Mouse (Mus musculus) E14TG2a.4 (cell line): ENCODE measurements around the gene Prmt6.

ENCODE experiments used
- H3K27me3 ChIP-seq: 2 replicates; pipeline ENCODE4 v1.6.1; 2014; ENCODE audit warnings: low read length, control low read depth; ENCODE audit not compliant: insufficient read depth
- H3K36me3 ChIP-seq: 2 replicates; pipeline ENCODE4 v1.6.1; 2014; ENCODE audit warnings: low read length, control low read depth; ENCODE audit not compliant: insufficient read depth
- H3K4me1 ChIP-seq: replicated peaks from 2 replicates; pipeline ENCODE4 v1.6.1; 2014; ENCODE audit warnings: low read depth, low read length, control low read depth
- H3K4me3 ChIP-seq: replicated peaks from 2 replicates; pipeline ENCODE4 v1.5.1; 2014; ENCODE audit warnings: mild to moderate bottlenecking, low read length
- H3K9me3 ChIP-seq: 2 replicates; pipeline ENCODE4 v1.6.1; 2014; ENCODE audit warnings: low read length, control low read depth
- CTCF ChIP-seq: conservative IDR thresholded peaks from 2 replicates; pipeline ENCODE4 v1.5.1; 2014; ENCODE audit warnings: low read length
- NANOG ChIP-seq: IDR thresholded peaks from 2 replicates; pipeline ENCODE4 v1.6.1; 2014; ENCODE audit warnings: borderline replicate concordance, low read length, mixed read lengths
- POU5F1 ChIP-seq: IDR thresholded peaks from 2 replicates; pipeline ENCODE4 v1.6.1; 2014; ENCODE audit warnings: low read length, borderline replicate concordance

Gene Prmt6

DNA sequence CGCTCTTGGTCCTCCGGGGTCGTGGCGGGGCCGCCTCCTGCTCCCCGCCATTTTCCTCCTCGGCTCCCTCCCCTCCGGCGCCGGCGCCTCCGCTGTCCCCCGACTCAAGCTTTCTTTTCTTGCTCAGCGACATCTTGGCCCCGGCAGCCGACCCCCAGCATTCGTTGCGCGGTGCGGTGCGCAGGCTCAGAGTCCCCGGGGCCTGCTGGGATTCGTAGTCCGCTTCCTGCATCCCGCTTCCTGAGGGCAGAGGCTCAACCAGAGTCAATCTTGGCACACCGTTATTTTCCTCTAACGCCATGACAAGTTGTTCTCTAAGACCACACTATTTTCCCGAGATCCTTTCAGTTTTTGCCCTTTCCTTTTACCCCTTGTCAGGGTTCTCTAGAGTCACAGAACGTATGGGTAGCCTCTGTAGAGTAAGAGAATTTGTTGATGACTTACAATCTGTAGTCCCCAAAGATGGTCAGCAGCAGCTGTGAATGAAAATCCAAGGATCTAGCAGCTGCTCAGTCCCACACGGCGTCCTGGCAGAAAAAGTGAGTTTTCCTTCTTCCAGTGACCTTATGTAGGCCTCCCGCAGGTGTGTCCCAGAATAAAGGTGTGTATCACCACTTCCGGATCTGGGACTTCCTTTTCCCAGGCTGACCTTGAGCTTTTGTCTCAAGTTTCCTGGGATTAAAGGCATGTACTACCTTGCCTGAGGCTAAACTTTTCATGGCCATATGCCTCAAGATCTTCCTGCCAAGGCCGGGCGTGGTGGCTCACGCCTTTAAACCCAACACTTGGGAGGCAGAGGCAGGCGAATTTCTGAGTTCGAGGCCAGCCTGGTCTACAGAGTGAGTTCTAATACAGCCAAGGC, at the start of gene Prmt6:
Prmt6 (minus strand) TSS at position 160 of the 862 bp plus-strand sequence.
- Histone ChIP-seq H3K4me1 (peaks cover 21% of the 10 kb centered on the region), H3K4me3 (peak within 1 kb of the TSS; percentile 93), H3K36me3 (peaks cover 29% of the 10 kb centered on the region), H3K9me3 (no peaks in the 10 kb centered on the region), H3K27me3 (no peaks in the 10 kb centered on the region)
- TF ChIP-seq NANOG (no peak), CTCF (no peak), POU5F1 (no peak)

DNA sequence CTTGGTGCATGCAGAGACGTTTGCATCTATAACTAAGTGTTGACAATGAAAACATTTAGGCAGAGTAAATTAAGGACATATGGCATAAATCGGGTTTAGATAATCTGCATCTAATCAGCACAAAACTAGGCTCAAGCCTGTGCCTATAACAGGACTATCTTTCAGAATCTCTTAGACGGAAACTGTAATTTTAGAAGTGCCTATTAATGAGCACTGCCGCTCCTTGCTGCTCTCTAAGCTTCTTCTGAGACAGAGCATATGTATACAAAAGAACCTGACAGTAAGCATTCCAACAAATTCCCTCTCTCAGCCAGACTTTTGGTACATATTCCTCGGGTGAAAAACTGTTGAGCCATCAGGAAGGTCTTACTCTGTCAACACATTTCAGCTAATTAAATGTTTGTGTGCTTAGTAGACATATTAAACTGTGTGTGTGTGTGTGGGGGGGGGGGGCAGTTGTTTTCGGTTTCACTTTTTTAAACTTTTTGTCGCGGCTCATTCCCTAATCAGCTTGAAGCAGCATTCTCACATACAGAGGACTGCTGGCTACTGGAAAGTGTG, 39.8 kb upstream of the Prmt6 start:
- Histone ChIP-seq H3K27me3 (no peaks in the 10 kb centered on the region), H3K4me1 (no peaks in the 10 kb centered on the region), H3K36me3 (no peaks in the 10 kb centered on the region), H3K4me3 (no peak overlapping the region), H3K9me3 (no peaks in the 10 kb centered on the region)
- no peak for TF ChIP-seq NANOG
- TF ChIP-seq CTCF: no peak
- no peak for TF ChIP-seq POU5F1

DNA sequence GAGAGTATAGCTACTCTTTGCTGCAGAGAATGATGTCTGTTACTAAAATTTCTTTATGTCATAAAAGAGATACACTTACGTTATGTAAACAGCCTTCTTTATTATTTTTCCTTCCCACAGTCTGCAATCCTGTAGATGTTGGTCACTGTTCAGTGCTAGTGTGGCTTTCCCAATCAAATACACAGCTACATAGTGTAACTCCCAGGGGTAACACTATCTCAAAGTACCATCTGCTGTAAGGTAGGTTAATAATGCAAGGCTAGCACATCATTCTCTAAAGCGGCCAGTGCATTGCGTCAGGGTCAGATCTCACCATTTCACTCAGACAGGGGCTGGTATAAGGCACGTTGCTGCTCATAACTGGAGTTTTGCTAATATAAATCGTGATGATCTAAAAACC, 31.9 kb upstream of the Prmt6 start:
- Histone ChIP-seq H3K27me3 (no peaks in the 10 kb centered on the region), H3K36me3 (no peaks in the 10 kb centered on the region), H3K4me1 (no peaks in the 10 kb centered on the region), H3K4me3 (no peak overlapping the region), H3K9me3 (no peaks in the 10 kb centered on the region)
- TF ChIP-seq CTCF: no peak
- TF ChIP-seq NANOG: no peak
- TF ChIP-seq POU5F1: no peak

DNA sequence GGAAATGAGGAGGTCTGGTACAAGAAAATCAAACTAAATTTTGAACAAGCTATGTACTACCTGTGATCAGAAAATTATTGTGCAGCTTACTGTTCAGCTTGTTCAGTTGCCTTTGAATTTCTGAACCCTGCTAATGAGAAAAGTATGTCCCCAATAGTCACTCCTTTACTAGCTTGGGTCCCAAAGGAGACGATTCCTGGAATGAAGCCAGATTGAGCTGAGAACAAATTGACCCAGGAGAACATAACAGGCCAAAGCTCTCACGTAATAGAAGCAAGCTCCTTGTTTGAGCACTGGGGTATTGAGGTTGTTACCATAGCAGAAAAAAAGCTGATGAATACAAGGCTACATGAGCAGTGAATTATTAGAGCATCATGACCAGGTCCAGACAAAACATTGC, 17.0 kb upstream of the Prmt6 start:
- TF ChIP-seq NANOG (no peak), POU5F1 (no peak), CTCF (no peak)
- Histone ChIP-seq H3K27me3 (no peaks in the 10 kb centered on the region), H3K9me3 (peaks cover 9% of the 10 kb centered on the region; the same call in 1 of the 2 replicates), H3K4me1 (no peaks in the 10 kb centered on the region), H3K4me3 (no peak overlapping the region), H3K36me3 (no peaks in the 10 kb centered on the region)

DNA sequence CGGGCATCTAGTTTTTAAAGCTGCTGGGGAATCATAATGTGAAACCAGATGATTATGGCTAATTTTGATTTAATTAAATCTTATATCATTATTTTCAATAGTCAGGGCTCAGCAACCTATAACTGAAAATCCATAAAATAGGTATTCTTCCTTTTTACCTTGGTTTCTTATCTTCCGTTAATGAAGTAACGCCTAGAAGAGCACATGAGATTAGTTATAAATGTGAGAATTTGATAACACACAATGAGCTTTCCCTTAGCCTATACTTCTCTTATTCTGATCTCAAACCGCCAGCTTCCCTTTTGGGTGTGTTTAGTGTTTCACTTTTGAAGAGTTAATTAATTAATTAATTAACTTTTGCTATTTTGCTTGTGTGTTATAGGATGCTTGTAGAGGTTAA, 2.3 kb upstream of the Prmt6 start:
- Histone ChIP-seq H3K4me1 (peaks cover 21% of the 10 kb centered on the region), H3K4me3 (no peak overlapping the region), H3K36me3 (peaks cover 12% of the 10 kb centered on the region), H3K27me3 (no peaks in the 10 kb centered on the region), H3K9me3 (no peaks in the 10 kb centered on the region)
- no peak for TF ChIP-seq NANOG

DNA sequence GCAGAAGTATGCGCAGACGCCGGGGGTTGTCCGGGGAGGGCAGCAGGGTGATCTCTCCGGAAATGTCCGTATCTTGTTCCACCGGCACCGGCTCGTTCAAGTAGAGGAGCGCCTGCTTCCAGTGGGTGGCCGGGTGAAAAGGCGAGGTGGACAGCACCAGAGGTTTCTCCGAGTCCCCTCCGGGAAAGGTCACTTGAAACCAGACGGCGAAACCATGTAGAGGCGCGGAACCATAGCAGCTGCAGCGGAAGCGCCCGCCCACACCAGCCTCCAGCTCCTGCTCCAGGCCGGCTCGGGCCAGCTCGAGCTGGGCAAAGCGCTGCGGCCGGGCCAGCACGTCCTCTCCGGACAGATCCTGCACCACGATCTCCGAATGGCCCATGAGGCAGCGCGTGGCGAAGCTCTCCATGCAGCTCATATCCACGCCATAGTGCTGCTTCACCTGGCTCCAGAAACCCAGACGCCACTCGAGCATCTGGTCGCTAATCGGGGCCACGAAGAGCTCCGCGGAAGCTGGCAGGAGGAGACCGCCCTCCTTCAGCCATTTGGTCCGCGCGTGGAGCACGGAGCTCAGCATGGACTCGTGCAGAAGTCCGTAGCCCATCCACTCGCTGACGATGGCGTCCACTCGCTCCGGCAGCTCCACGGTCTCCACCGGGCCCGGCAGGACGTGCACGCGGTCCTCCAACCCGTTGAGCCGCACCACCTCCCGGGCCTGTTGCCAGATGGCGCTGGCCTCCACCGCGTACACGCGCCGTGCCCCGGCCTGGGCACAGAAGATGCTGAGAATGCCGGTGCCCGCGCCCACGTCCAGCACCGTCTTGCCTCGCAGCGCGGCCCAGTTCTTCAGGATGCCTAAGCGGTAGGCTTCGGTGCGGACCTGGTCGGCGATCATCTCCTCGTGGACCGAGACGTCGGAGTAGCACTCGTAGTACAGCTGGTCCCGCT, 633 bp downstream of the Prmt6 start:
- peaks cover 29% of the 10 kb centered on the region for H3K36me3 ChIP-seq
- no peaks in the 10 kb centered on the region for H3K27me3 ChIP-seq
- H3K4me1 ChIP-seq: peaks cover 21% of the 10 kb centered on the region
- peak overlapping the region; percentile 93 for H3K4me3 ChIP-seq
- no peak for TF ChIP-seq NANOG
- no peak for TF ChIP-seq CTCF
- no peak for TF ChIP-seq POU5F1
- no peaks in the 10 kb centered on the region for H3K9me3 ChIP-seq

DNA sequence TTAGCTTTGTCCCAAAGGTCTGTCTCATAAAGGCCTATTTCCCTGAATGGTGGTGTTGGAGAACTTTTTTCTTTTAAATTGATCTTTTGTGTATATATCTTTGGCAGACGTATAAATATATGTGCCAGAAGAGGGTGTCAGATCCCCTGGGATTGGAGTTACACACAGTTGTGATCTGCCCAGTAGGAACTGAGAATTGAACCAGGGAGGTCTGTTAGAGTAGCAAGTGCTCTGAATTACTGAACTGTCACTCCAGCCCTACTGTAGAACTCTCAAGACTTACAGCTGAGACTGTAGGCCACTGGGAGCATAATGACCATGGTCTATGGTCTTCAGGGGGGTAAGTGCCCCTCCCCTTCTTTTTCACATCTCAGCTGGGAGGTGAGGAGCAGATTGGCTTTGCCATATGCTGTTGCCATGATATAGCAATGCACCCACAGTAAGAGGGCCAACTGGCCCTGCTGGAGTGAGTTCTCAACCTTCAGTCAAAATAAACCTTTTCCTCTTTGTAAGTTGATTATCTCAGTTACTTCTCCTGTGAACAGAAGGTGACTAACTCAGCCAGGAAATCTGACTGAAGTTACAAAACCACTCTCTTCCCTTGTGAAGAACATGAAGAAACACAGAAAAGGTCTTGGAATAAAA, 13.9 kb downstream of the Prmt6 start:
- TF ChIP-seq CTCF: no peak
- TF ChIP-seq POU5F1: no peak
- no peak for TF ChIP-seq NANOG
- Histone ChIP-seq H3K9me3 (no peaks in the 10 kb centered on the region), H3K4me1 (no peaks in the 10 kb centered on the region), H3K36me3 (no peaks in the 10 kb centered on the region), H3K4me3 (no peak overlapping the region), H3K27me3 (no peaks in the 10 kb centered on the region)
